Mouse (Mus musculus) G1E (cell line): ENCODE data around the gene Ttbk1.

Source experiments
- CTCF ChIP-seq: IDR thresholded peaks from 2 replicates; pipeline ENCODE4 v1.5.1; 2012; ENCODE audit warnings: low read depth, low read length, inconsistent platforms, mixed read lengths
- GATA1 ChIP-seq: IDR thresholded peaks from 2 replicates; pipeline ENCODE4 v1.6.1; 2012; ENCODE audit warnings: borderline replicate concordance, low read length, inconsistent platforms, mixed read lengths
- TAL1 ChIP-seq: conservative IDR thresholded peaks from 2 replicates; pipeline ENCODE4 v1.6.1; 2012; ENCODE audit warnings: low read depth, low read length, inconsistent platforms, mixed read lengths

GRCm38 (mm10) chr17:46487431-46487830 lies at the start of gene Ttbk1:
- TF ChIP-seq CTCF (no peak), TAL1 (no peak), GATA1 (no peak)
